Comparison of ENCODE assay signal across 21 mouse cellular contexts in genomic region chr5:74240926-74241680, GRCm38 (mm10). TPM values are rescaled to one million over a fixed set of nuclear protein-coding genes. Genes with fewer than 3 reads are reported as not detected.
DNase-seq lines count a peak whose midpoint lies in the region; ATAC-seq and TF ChIP-seq lines count a peak whose summit lies in the region.
"Had no signal": no experiment of that assay in that cellular context is flagged by ENCODE, and none has a peak within 500 bp of the region (broad histone marks: within the 10 kb centered on the region; RNA-seq: fewer than 3 reads in every experiment).

No protein-coding gene starts in this region.

- intact Hi-C loops in heart, adult 2 months (cut with DNase I): no loop called here

- TF ChIP-seq POLR2A in heart, adult 2 months (IDR thresholded peaks at IDR 0.05; ENCODE audit: insufficient read depth, low read depth, low read length): no peak

- TF ChIP-seq EP300 in heart, adult 2 months (IDR thresholded peaks at IDR 0.05; ENCODE audit: insufficient read depth, low read depth, low read length): no peak

- H3K27ac ChIP-seq in midbrain, embryonic 10.5 days (replicated peaks): peak overlapping the region; percentile 7; the same call in 1 of the 2 replicates
- no peak overlapping the region for H3K27ac ChIP-seq in midbrain, postnatal 0 days (ENCODE audit: low read depth, low read length)
- H3K27ac ChIP-seq in lung, embryonic 14.5 days (ENCODE audit: low read depth): peak overlapping the region; percentile 60; the same call in 1 of the 2 replicates
- H3K27ac ChIP-seq in heart, adult 2 months: no peak overlapping the region
- H3K27ac ChIP-seq: hindbrain, embryonic 15.5 days; limb, embryonic 13.5 days; midbrain, embryonic 12.5 days had no signal

- 59% methylated on average over 13 of the region's 13 CpGs for WGBS in midbrain, embryonic 10.5 days
- 68% methylated on average over 13 of the region's 13 CpGs for WGBS in midbrain, postnatal 0 days
- WGBS in lung, embryonic 14.5 days: 44% methylated on average over 13 of the region's 13 CpGs
- WGBS in heart, adult 2 months: 83% methylated on average over 13 of the region's 13 CpGs

- no peak overlapping the region for H3K4me3 ChIP-seq in midbrain, embryonic 10.5 days
- H3K4me3 ChIP-seq in midbrain, postnatal 0 days (ENCODE audit: low read depth, low read length): no peak overlapping the region
- no peak overlapping the region for H3K4me3 ChIP-seq in lung, embryonic 14.5 days (ENCODE audit: low read depth, low read length)
- H3K4me3 ChIP-seq in heart, adult 2 months: no peak overlapping the region
- H3K4me3 ChIP-seq: erythroblast, embryonic 14.5 days; hindbrain, embryonic 15.5 days; limb, embryonic 13.5 days; midbrain, embryonic 12.5 days had no signal

- H3K9ac ChIP-seq in midbrain, postnatal 0 days (replicated peaks; ENCODE audit: low read length, poor library complexity, severe bottlenecking): no peak overlapping the region
- H3K9ac ChIP-seq in lung, embryonic 14.5 days: no peak overlapping the region
- no peak overlapping the region for H3K9ac ChIP-seq in heart, adult 2 months (ENCODE audit: low read depth, low read length)
- H3K9ac ChIP-seq: hindbrain, embryonic 15.5 days; limb, embryonic 13.5 days; midbrain, embryonic 12.5 days had no signal

- peaks cover 34% of the 10 kb centered on the region for H3K4me1 ChIP-seq in midbrain, embryonic 10.5 days
- H3K4me1 ChIP-seq in midbrain, postnatal 0 days (ENCODE audit: insufficient read depth, low read length): no peaks in the 10 kb centered on the region
- H3K4me1 ChIP-seq in lung, embryonic 14.5 days (ENCODE audit: insufficient read depth): peaks cover 5% of the 10 kb centered on the region; the same call in 1 of the 2 replicates
- H3K4me1 ChIP-seq in heart, adult 2 months (ENCODE audit: control insufficient read depth, insufficient read depth, low read length): peaks cover 3% of the 10 kb centered on the region; the same call in 1 of the 2 replicates
- H3K4me1 ChIP-seq: hindbrain, embryonic 15.5 days had no signal

- H3K27me3 ChIP-seq in midbrain, embryonic 10.5 days (ENCODE audit: low read depth, poor library complexity, severe bottlenecking): no peaks in the 10 kb centered on the region
- H3K27me3 ChIP-seq in midbrain, postnatal 0 days (ENCODE audit: insufficient read depth, low read length): no peaks in the 10 kb centered on the region
- no peaks in the 10 kb centered on the region for H3K27me3 ChIP-seq in lung, embryonic 14.5 days (ENCODE audit: insufficient read depth, low read length)
- H3K27me3 ChIP-seq in heart, adult 2 months (ENCODE audit: control insufficient read depth, insufficient read depth, low read length): no peaks in the 10 kb centered on the region
- H3K27me3 ChIP-seq: hindbrain, embryonic 15.5 days; limb, embryonic 13.5 days; midbrain, embryonic 12.5 days had no signal

- DNase-seq in midbrain, embryonic 10.5 days (ENCODE audit: low spot score): no peak
- DNase-seq in midbrain, postnatal 0 days (ENCODE audit: low spot score): no peak
- peak; percentile 57 for DNase-seq in lung, embryonic 14.5 days
- peak; percentile 58 for DNase-seq in lung, postnatal 25 days (ENCODE audit: low spot score)
- DNase-seq in adrenal gland, postnatal 25 days: no peak
- no peak for DNase-seq in heart, adult 2 months
- DNase-seq: adrenal gland, postnatal 36 days; B cell, adult 2 months; cerebellum, adult 18-20 months; cerebellum, postnatal 14 days; gastrocnemius, postnatal 10 days; kidney, adult 18-20 months; kidney, postnatal 36 days; retina, postnatal 1 day; right cerebral cortex, postnatal 14 days had no signal

- no peaks in the 10 kb centered on the region for H3K36me3 ChIP-seq in midbrain, embryonic 10.5 days
- H3K36me3 ChIP-seq in midbrain, postnatal 0 days (ENCODE audit: insufficient read depth, low read length): no peaks in the 10 kb centered on the region
- H3K36me3 ChIP-seq in lung, embryonic 14.5 days (ENCODE audit: insufficient read depth): no peaks in the 10 kb centered on the region
- 0 out of 2 replicates have a peak, but pooled peaks cover under 1% of the 10 kb centered on the region for H3K36me3 ChIP-seq in heart, adult 2 months (ENCODE audit: control insufficient read depth, insufficient read depth, low read length)
- H3K36me3 ChIP-seq: hindbrain, embryonic 15.5 days; limb, embryonic 13.5 days; midbrain, embryonic 12.5 days had no signal

- no peak for ATAC-seq in midbrain, postnatal 0 days (ENCODE audit: low FRiP score)
- ATAC-seq in lung, embryonic 14.5 days (ENCODE audit: insufficient read depth): peak; percentile 89

- no peaks in the 10 kb centered on the region for H3K79me2 ChIP-seq in heart, adult 2 months (replicated peaks; ENCODE audit: control insufficient read depth, insufficient read depth, low read length)

- no peaks in the 10 kb centered on the region for H3K9me3 ChIP-seq in midbrain, embryonic 10.5 days (replicated peaks)
- no peaks in the 10 kb centered on the region for H3K9me3 ChIP-seq in midbrain, postnatal 0 days (ENCODE audit: low read length)
- no peaks in the 10 kb centered on the region for H3K9me3 ChIP-seq in lung, embryonic 14.5 days (ENCODE audit: low read depth, low read length)
- H3K9me3 ChIP-seq: hindbrain, embryonic 15.5 days; limb, embryonic 13.5 days; midbrain, embryonic 12.5 days had no signal

- no peak for TF ChIP-seq CTCF in midbrain, postnatal 0 days (IDR thresholded peaks at IDR 0.05)
- TF ChIP-seq CTCF in lung, embryonic 14.5 days (IDR thresholded peaks at IDR 0.05; ENCODE audit: low read depth): no peak
- no peak for TF ChIP-seq CTCF in heart, adult 2 months (IDR thresholded peaks at IDR 0.05)

- H3K4me2 ChIP-seq in midbrain, postnatal 0 days (ENCODE audit: low read depth, low read length, poor library complexity, severe bottlenecking): no peak overlapping the region
- no peak overlapping the region for H3K4me2 ChIP-seq in lung, embryonic 14.5 days
- H3K4me2 ChIP-seq: heart, embryonic 11.5 days; hindbrain, embryonic 15.5 days; limb, embryonic 13.5 days; liver, embryonic 11.5 days; midbrain, embryonic 12.5 days had no signal

RNA-seq across cellular contexts. Expression of gene Rasl11b, which starts 46.0 kb away (rescaled TPM):
- polyA plus RNA-seq in midbrain, embryonic 10.5 days (2016; fragmentation: Nextera tagmentation; extraction: Ambion mirVana): 27.3 and 30.3 TPM in 2 replicates
- 2.6 TPM in 2 replicates for total RNA-seq in midbrain, postnatal 0 days (2014; rRNA removed)
- 9.2 and 10.6 TPM in 2 replicates for polyA plus RNA-seq in midbrain, postnatal 0 days (2015; fragmentation: Nextera tagmentation; extraction: Ambion mirVana)
- 90.2 and 93.2 TPM in 2 replicates for polyA plus RNA-seq in lung, embryonic 14.5 days (2014; fragmentation: Nextera tagmentation; extraction: Ambion mirVana)
- 14.7 and 20.1 TPM in 2 replicates for total RNA-seq in adrenal gland, postnatal 25 days (2021)
- total RNA-seq in heart, adult 2 months (2021): 10 to 100 TPM; 27.8 to 28.9 TPM
- polyA plus RNA-seq in heart, adult 2 months (2012; rRNA removed): 31.3 and 44.4 TPM in 2 replicates
- polyA plus RNA-seq: erythroblast, embryonic 14.5 days had no signal

Comparison
In these comparisons a context has a peak if more than half of its experiments do, and no peak if none do; other contexts are left out.
1. H3K27ac ChIP-seq: peak in midbrain, embryonic 10.5 days (single experiment) and lung, embryonic 14.5 days (single experiment); none in midbrain, postnatal 0 days (single experiment) and heart, adult 2 months (single experiment).
2. DNase-seq: peak in lung, embryonic 14.5 days (single experiment) and lung, postnatal 25 days (single experiment); none in midbrain, embryonic 10.5 days (single experiment), midbrain, postnatal 0 days (single experiment), adrenal gland, postnatal 25 days (single experiment) and heart, adult 2 months (0 of 2).